Mouse (Mus musculus) neural tube, embryonic 12.5 days (tissue): Measurements from ENCODE around the gene Agpat2. TPM values are rescaled to one million over a fixed set of nuclear protein-coding genes. Genes with fewer than 3 reads are reported as not detected.

ENCODE experiments used
- ATAC-seq: fragments of 200-750 bp; cut with Nextera tagmentation; 2 replicates; pipeline ENCODE4 v1.8.0; 2017; ENCODE audit warnings: low read depth, mild to moderate bottlenecking, moderate TSS enrichment, moderate library complexity; ENCODE audit not compliant: low FRiP score
- H3K27ac ChIP-seq: fragments of 300-500 bp; sonication (generic); 2 replicates; pipeline ENCODE4 v1.5.1; 2016
- H3K27me3 ChIP-seq: fragments of 300-500 bp; sonication (generic); replicated peaks from 2 replicates; pipeline ENCODE4 v1.6.1; 2016; ENCODE audit warnings: mild to moderate bottlenecking
- H3K36me3 ChIP-seq: fragments of 300-500 bp; sonication (generic); 2 replicates; pipeline ENCODE4 v1.6.1; 2016; ENCODE audit warnings: mild to moderate bottlenecking
- H3K4me1 ChIP-seq: fragments of 300-500 bp; sonication (generic); 2 replicates; pipeline ENCODE4 v1.6.1; 2016
- H3K4me2 ChIP-seq: fragments of 300-500 bp; sonication (generic); replicated peaks from 2 replicates; pipeline ENCODE4 v1.6.1; 2016; ENCODE audit warnings: mild to moderate bottlenecking
- H3K4me3 ChIP-seq: fragments of 300-500 bp; sonication (generic); 2 replicates; pipeline ENCODE4 v1.5.1; 2016
- H3K9ac ChIP-seq: fragments of 300-500 bp; sonication (generic); 2 replicates; pipeline ENCODE4 v1.6.1; 2016; ENCODE audit warnings: mild to moderate bottlenecking
- H3K9me3 ChIP-seq: fragments of 300-500 bp; sonication (generic); 2 replicates; pipeline ENCODE4 v1.6.1; 2016; ENCODE audit warnings: mild to moderate bottlenecking
- WGBS: fragments of 180-500 bp; shearing (Covaris S2); methylation state at CpG from one replicate; pipeline ENCODE4 v1.1.7; 2016; 5-methylcytosine and 5-hydroxymethylcytosine counted together
- polyA plus RNA-seq: library from polyadenylated mRNA; unstranded; fragments of >200 nt; fragmentation: Nextera tagmentation; extraction: Ambion mirVana; gene quantifications from 2 replicates; pipeline ENCODE4 v1.2.1, GENCODE M21; 2016

The Agpat2 gene
- polyA plus RNA-seq, 1 experiment from 2014 or later = 7.1 TPM

DNA sequence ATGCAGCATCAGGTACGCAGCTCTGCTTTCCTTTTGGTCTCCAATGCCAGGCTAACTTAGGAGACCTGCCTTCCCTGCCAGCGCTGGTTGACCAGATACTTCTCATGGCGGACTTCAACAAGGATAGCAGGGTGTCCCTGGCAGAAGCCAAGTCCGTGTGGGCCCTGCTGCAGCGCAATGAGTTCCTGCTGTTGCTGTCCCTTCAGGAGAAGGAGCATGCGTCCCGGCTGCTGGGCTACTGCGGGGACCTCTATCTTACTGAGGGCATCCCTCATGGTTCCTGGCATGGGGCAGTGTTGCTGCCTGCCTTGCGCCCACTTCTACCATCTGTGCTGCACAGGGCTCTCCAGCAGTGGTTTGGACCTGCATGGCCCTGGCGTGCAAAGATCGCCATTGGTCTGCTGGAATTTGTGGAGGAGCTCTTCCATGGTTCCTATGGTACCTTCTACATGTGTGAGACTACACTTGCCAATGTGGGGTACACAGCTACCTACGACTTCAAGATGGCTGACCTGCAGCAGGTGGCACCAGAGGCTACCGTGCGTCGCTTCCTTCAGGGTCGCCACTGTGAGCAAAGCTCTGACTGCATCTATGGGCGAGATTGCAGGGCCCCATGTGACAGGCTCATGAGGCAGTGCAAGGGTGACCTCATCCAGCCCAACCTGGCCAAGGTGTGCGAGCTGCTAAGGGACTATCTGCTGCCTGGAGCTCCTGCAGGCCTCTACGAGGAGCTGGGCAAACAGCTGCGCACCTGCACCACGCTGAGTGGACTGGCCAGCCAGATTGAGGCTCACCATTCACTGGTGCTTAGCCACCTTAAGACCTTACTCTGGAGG, 31.5 kb upstream of the Agpat2 start:
- H3K9ac ChIP-seq = no peak overlapping the region
- peaks cover 46% of the 10 kb centered on the region for H3K36me3 ChIP-seq
- 77% methylated on average over 21 of the region's 21 CpGs for WGBS
- no peak for ATAC-seq
- no peak overlapping the region for H3K4me2 ChIP-seq
- no peaks in the 10 kb centered on the region for H3K9me3 ChIP-seq
- peaks cover 39% of the 10 kb centered on the region for H3K4me1 ChIP-seq
- no peaks in the 10 kb centered on the region for H3K27me3 ChIP-seq
- no peak overlapping the region for H3K27ac ChIP-seq
- H3K4me3 ChIP-seq = no peak overlapping the region

DNA sequence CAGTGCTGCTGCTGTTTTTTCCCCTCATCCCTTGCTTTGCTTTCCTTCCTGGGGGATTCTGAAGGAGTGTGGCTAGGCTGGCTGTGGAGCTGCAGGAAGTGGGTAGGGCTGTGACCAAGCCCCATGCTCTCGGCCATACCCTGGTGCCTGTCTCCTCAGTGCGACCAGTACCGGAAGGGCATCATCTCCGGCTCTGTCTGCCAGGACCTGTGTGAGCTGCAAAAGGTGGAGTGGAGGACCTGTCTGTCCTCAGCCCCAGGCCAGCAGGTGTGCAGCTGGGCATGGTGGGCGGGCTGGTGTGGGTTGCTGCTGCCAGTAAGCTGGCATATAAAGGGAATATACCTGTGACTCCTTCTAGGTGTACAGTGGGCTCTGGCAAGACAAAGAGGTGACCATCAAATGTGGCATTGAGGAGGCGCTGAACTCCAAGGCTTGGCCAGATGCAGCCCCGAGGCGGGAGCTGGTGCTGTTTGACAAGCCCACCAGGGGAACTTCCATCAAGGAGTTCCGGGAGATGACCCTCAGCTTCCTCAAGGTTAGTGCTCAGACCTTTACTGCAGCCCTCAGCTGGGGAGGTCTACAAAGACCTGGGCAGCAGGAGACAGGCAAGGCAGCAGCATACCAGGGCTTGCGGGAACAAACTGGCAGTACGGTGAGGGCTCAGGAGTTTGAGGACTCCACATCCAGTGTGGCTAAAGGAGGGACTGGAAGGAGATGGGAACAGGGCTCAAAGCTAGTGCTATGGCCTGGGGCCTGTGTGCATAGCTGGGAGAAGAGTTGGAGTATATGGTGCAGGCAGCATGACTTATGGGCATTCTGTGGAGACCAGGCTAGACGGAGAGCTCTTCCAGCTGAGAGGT, 30.6 kb upstream of the Agpat2 start:
- no peak overlapping the region for H3K27ac ChIP-seq
- no peak overlapping the region for H3K4me3 ChIP-seq
- H3K36me3 ChIP-seq = peaks cover 46% of the 10 kb centered on the region
- no peak overlapping the region for H3K4me2 ChIP-seq
- H3K9ac ChIP-seq = no peak overlapping the region
- 71% methylated on average over 12 of the region's 12 CpGs for WGBS
- H3K9me3 ChIP-seq = no peaks in the 10 kb centered on the region
- H3K4me1 ChIP-seq = peaks cover 48% of the 10 kb centered on the region
- no peaks in the 10 kb centered on the region for H3K27me3 ChIP-seq
- ATAC-seq = no peak

DNA sequence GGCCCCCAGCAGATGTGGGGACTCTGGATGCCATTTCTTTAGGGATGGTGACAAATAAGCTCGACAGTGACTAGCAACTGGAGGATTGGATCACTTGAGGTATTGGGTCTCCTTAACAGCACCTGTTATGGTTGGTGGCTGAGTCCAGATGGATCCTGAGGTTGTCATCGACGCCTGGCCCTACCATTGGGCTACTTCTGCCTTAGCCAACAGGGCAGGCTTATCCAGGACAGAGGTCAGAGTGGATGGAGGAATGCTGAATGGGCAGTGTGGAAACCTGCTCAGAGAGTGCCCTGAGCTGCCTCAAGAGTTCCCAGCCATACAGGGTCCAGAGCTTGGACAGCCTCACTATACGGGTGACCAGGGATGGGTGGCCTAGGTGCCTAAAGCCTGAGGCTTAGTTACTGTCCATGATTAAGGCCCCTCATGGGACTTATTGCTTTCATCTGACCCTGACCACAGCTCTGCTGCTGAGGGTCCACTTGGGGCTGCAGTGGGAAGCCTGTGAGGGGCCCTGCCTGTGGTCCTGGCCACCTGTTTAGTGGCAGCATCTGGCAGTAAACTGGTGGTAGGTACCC, 29.8 kb upstream of the Agpat2 start:
- Histone ChIP-seq H3K4me3 (no peak overlapping the region), H3K27ac (no peak overlapping the region), H3K4me1 (peaks cover 54% of the 10 kb centered on the region), H3K9me3 (no peaks in the 10 kb centered on the region), H3K36me3 (peaks cover 46% of the 10 kb centered on the region), H3K27me3 (no peaks in the 10 kb centered on the region), H3K4me2 (no peak overlapping the region), H3K9ac (no peak overlapping the region)
- no peak for ATAC-seq
- WGBS = 81% methylated on average over 4 of the region's 4 CpGs

DNA sequence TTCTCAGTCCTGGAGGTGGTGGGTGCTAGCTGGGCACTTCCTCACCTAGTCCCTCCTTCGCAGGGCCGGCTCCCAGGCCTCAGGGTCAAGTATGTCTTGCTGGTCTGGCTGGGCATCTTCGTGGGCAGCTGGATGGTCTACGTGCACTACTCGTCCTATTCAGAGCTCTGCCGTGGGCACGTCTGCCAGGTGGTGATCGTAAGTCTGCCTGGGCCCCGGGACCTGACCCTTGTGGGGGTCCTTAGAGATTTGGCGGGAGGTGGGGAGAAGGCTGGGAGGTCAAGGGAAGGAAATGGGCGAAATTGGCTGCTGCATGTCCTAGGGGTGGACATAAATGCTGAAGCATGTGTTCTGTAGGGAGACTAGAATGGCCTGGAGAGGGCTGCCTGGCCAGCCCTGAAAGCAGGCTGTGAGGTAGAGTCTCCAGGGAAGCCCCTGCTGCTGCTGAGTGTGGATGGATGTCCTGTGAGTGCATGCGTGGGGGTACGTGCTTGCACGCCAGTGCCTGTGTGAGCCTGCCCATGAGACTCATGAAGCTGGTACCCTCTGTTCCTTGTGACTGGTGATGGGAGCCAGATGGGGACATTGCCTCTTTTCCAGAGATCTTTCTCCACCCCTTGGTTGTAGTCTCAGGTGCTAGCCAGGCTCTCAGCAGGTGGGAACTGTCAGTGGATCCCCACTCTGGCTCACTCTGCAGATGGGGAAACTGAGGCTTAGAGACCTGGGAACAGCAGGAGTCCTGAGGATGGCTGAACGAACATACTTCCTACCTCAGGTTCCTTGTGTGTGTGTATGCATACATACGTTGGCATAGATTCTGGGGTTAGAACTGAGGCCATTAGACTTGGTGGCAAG, 28.6 kb upstream of the Agpat2 start:
- Histone ChIP-seq H3K36me3 (peaks cover 38% of the 10 kb centered on the region), H3K9me3 (no peaks in the 10 kb centered on the region), H3K4me3 (no peak overlapping the region), H3K9ac (peak overlapping the region; percentile 42; the same call in 1 of the 2 replicates), H3K4me1 (peaks cover 50% of the 10 kb centered on the region), H3K27ac (no peak overlapping the region), H3K27me3 (no peaks in the 10 kb centered on the region), H3K4me2 (peak overlapping the region; percentile 22; the same call in 1 of the 2 replicates)
- ATAC-seq = no peak
- WGBS = 85% methylated on average over 16 of the region's 16 CpGs

DNA sequence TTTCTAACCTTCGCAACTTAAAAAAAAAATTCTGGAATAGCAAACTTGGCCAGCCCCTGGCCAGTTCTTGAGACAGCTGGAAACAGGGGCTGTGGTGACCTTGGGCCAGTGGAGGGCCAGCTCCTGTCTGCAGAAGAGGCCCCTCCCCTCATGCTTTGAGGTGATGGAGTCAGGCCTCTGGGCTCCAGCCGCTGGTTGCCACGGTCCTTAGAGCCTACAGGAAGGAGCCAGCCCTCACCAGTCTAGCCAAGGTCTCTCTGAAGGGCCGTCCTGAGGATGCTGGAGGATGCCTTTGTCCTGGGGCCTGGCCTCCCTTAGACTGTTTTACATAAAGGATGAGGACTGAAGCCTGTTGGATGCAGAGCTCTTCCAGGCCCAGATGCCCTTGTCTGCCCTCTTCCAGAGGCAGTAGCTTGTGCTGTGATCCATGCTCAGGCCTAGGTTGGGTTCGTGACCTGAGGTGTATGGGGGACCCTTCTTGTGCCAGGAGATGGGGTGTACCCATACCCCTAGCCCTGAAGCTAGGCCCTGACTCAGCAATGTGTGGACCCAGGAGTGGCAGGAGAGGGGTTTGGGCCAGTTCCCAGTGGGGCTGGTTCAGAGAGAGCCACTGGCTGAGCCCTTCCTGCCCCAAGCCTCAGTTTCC, 24.7 kb upstream of the Agpat2 start:
- Histone ChIP-seq H3K4me3 (peak overlapping the region; percentile 74), H3K36me3 (no peaks in the 10 kb centered on the region), H3K27ac (0 out of 2 replicates have a peak overlapping the region, but pooled peaks have one; percentile 59), H3K27me3 (no peaks in the 10 kb centered on the region), H3K4me2 (peak overlapping the region; percentile 95), H3K4me1 (peaks cover 46% of the 10 kb centered on the region), H3K9me3 (no peaks in the 10 kb centered on the region), H3K9ac (peak overlapping the region; percentile 89)
- WGBS = 20% methylated on average over 5 of the region's 5 CpGs
- peak; percentile 64 for ATAC-seq

DNA sequence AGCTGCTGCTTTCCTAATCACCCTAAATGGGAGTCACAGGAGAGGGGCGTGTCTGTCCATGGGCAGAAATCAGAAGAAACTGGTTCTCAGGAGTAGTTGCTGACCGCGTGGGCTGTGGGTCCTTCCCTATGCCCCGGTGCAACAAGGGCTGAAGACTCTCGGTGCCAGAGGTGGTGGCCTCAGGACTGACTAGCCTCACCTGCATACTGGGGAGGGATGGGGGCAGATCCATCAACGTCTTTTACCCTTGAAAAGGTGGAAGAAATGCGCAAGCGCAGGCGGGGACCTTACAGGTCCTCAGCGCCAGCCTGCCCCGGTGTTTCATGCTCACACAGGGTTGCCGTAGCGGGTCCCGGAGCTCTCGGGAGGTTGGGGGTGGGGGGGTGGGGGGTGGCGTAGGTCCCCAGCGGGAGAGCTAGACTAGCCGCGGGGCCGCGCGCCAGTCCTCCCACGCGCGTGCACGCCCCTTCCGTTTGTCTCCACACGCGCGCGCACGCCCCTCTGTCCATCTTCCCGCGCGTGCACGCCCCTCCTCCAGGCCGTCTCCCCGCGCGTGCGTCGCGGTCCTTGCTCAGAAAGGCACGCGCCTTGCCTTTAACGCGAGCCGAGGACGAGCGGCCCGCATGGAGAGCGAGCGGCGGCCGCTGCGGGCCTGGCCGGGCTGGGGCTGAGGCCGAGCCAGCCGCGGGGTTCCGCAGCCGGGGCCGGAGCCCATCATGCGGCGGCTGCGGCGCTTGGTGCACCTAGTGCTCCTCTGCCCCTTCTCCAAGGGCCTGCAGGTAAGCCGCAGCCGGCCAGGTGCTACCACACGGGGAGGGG, 23.9 kb upstream of the Agpat2 start, which contains the start of gene Fam69b:
TSS of gene Fam69b (plus strand) at position 537 of the 819 bp plus-strand sequence.
- under 1% methylated on average over 59 of the region's 70 CpGs for WGBS
- Histone ChIP-seq H3K9ac (peak within 1 kb of the TSS; percentile 89), H3K4me2 (peak within 1 kb of the TSS; percentile 95), H3K4me1 (peaks cover 46% of the 10 kb centered on the region), H3K4me3 (peak within 1 kb of the TSS; percentile 74), H3K27ac (peak within 1 kb of the TSS; percentile 59; the same call in 1 of the 2 replicates), H3K36me3 (no peaks in the 10 kb centered on the region), H3K9me3 (no peaks in the 10 kb centered on the region), H3K27me3 (no peaks in the 10 kb centered on the region)
- peak; percentile 62 for ATAC-seq

DNA sequence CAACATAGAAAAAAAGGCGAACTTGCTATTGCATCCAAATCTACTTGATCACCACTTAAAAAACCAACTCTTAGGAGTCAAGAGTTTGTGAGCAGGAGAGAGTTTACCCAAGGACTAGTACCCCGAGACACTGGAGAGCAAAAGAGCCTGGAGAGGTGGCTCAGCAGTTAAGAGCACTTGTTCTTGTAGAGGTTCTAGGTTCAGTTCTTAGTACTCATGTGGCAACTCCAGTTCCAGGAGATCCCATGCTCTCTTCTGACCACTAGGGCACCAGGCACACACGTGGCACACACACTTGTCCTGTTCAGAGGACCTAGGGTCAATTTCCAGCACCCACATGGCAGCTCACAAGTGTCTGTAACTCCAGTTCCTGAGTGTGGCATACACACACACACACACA, 21.9 kb upstream of the Agpat2 start:
- Histone ChIP-seq H3K4me1 (peaks cover 31% of the 10 kb centered on the region), H3K9me3 (no peaks in the 10 kb centered on the region), H3K4me2 (no peak overlapping the region), H3K27me3 (no peaks in the 10 kb centered on the region), H3K9ac (no peak overlapping the region), H3K27ac (no peak overlapping the region), H3K36me3 (no peaks in the 10 kb centered on the region), H3K4me3 (no peak overlapping the region)
- ATAC-seq = no peak
- 69% methylated on average over 3 of the region's 3 CpGs for WGBS

DNA sequence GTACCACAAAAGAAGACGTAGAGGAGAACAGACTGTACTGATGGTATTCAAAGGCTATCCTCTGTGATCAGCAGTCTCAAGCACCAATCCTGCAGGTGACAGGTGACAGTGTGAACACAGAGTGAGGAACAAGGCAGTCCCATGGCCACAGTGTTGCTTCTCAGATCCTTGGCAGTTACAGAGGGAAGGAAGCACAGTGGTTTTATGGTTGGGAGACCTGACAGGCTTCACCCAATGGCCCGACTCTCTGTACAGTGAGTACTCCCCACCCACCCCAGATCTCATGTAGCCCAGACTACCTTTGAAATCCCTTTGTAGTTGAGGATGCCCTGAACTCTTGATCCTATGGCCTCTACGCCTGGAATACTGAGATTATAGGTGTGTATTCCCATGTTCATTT, 21.2 kb upstream of the Agpat2 start:
- 87% methylated on average over 3 of the region's 3 CpGs for WGBS
- no peak overlapping the region for H3K9ac ChIP-seq
- H3K4me1 ChIP-seq = peaks cover 25% of the 10 kb centered on the region
- no peak overlapping the region for H3K4me3 ChIP-seq
- H3K36me3 ChIP-seq = no peaks in the 10 kb centered on the region
- no peak overlapping the region for H3K4me2 ChIP-seq
- no peaks in the 10 kb centered on the region for H3K9me3 ChIP-seq
- H3K27ac ChIP-seq = no peak overlapping the region
- no peaks in the 10 kb centered on the region for H3K27me3 ChIP-seq
- ATAC-seq = no peak

DNA sequence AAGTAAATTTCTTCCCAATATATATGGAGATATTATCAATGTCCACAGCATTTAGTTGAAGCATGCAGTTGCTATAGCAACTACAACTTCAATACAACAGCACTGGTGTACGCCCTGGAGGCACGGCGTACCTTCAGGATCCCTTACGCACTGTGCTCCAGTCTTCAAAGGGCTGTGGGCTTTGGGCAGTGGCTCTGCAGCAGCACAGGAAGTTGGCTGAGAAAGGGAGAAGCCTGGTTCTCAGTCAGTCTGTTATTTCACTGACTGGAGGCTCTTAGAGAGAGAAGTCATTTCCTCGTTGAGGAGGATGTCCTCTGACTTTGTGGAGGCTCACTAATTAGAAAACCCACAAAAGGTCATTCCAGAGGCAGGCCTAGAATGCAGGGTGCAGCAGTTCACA, 18.8 kb upstream of the Agpat2 start:
- Histone ChIP-seq H3K9ac (no peak overlapping the region), H3K27ac (no peak overlapping the region), H3K4me2 (no peak overlapping the region), H3K4me3 (no peak overlapping the region), H3K4me1 (peaks cover 4% of the 10 kb centered on the region), H3K36me3 (no peaks in the 10 kb centered on the region), H3K27me3 (no peaks in the 10 kb centered on the region), H3K9me3 (no peaks in the 10 kb centered on the region)
- no peak for ATAC-seq
- 67% methylated on average over 5 of the region's 5 CpGs for WGBS

DNA sequence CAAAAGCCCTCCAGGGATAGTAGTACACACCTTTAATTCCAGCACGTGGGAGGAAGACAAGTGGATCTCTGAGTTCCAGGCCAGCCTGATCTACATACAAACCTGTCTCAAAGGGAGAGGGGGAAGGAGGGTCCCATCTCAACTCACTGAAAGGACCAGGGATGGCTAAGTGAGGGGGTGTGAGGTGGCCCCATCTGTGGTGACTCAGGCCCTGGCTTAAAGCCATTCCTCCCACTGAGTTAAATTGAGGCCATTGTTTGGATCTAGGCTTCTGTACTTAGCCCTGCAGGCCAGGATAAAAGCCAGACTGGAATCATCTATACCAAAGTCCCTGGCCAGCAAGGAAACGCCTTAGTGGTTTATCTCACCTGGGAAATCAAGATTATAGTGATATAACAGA, 17.0 kb upstream of the Agpat2 start:
- no peak overlapping the region for H3K4me3 ChIP-seq

More for the DNA sequence above, 17.0 kb upstream of the Agpat2 start:
- Histone ChIP-seq H3K9ac (no peak overlapping the region), H3K4me2 (no peak overlapping the region), H3K4me1 (no peaks in the 10 kb centered on the region; the same call in 1 of the 2 replicates), H3K27ac (no peak overlapping the region), H3K27me3 (no peaks in the 10 kb centered on the region), H3K9me3 (no peaks in the 10 kb centered on the region), H3K36me3 (no peaks in the 10 kb centered on the region)
- WGBS = 61% methylated on average over 2 of the region's 2 CpGs
- ATAC-seq = no peak
